Mouse (Mus musculus) brain, embryonic 14.5 days (tissue): ENCODE data around the gene Jdp2.

Experiments
- CTCF ChIP-seq: fragments of 200-500 bp; IDR thresholded peaks from 2 replicates; pipeline ENCODE4 v1.5.1; 2012; ENCODE audit warnings: inconsistent platforms, mild to moderate bottlenecking, moderate library complexity, borderline replicate concordance; ENCODE audit not compliant: insufficient read depth, insufficient read length; ENCODE audit errors: extremely low read depth
- POLR2A ChIP-seq: fragments of 200-500 bp; IDR thresholded peaks from 2 replicates; pipeline ENCODE4 v1.6.1; 2012; ENCODE audit warnings: mild to moderate bottlenecking, inconsistent platforms, borderline replicate concordance; ENCODE audit not compliant: poor library complexity, insufficient read depth, insufficient read length, severe bottlenecking; ENCODE audit errors: extremely low read depth

- no peak for TF ChIP-seq CTCF
- 0 out of 2 replicates have a peak, but pooled peaks have one; percentile 9 for TF ChIP-seq POLR2A
Observed at GRCm38 (mm10) chr12:85572047-85572475, 26.8 kb upstream of the Jdp2 start.
